Mouse (Mus musculus) adrenal gland, postnatal 25 days (tissue): ENCODE measurements around the gene Agpat3. TPM values are rescaled to one million over a fixed set of nuclear protein-coding genes. Genes with fewer than 3 reads are reported as not detected.
"Not testable (repeated sequence)": the region's sequence is repeated elsewhere in the genome, so short reads cannot be mapped to it uniquely, and the experiment has no call there.

Experiments used
- DNase-seq: peaks from one replicate; pipeline ENCODE4 v3.0.0; 2021; ENCODE audit warnings: mixed read lengths
- total RNA-seq: library from RNA; stranded (reverse); gene quantifications from 2 replicates; pipeline ENCODE4 v1.2.3, GENCODE M21; 2021

Gene Agpat3
- total RNA-seq, 1 experiment from 2014 or later, result 362 TPM

DNA sequence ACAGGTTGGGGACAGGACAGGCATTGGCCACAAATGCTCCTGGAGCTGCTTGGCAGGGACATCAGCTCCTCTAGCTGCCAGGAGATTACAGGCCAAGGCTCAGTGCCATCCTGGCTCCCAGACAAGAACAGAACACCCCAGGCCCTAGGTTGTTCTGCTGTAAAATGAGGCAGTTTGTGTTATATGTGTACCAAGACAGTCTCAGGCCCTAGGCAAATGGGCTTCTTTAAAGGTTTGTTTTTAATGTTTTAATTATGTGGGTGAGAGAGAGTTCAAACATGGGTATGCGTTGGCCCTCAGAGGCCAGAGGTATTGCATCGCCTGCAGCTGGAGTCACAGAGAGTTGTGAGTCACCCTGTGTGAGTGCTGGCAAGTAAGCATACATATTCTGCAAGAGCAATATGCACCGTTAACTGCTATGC, 8.0 kb upstream of the Agpat3 start:
- DNase-seq, result peak; percentile 40

DNA sequence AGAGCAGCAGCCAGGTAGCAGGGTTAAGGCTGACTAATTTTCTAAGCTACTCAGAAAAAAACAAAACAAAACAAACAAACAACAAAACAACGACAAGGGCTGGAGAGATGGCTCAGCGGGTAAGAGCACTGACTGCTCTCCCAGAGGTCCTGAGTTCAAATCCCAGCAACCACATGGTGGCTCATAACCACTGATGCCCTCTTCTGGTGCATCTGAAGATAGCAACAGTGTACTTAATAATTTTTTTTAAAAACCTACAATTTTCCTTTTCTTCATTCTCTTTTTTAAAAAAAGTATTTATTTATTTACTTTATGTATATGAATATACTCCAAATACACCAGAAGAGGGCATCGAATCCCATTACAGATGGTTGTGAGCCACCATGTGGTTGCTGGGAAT, 6.7 kb upstream of the Agpat3 start:
- not testable (repeated sequence) for DNase-seq

DNA sequence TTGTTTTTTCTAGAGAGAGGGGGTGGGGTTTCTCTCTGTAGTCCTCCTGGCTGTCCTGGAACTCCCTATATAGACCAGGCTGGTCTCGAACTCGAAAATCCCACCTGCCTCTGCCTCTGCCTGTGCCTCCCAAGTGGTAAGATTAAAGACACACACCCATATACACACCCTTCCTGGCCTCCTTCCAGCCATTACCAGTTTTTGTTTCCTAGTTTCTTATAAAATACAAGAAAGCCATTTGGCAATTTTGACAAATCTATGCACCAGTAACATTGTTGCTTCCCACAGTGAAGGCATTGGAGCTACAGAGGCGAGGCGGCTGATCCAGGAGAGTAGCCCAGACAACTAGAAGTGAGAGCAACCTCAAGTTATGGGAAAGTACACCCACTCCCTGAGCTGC, 6.0 kb upstream of the Agpat3 start:
- DNase-seq, result no peak

DNA sequence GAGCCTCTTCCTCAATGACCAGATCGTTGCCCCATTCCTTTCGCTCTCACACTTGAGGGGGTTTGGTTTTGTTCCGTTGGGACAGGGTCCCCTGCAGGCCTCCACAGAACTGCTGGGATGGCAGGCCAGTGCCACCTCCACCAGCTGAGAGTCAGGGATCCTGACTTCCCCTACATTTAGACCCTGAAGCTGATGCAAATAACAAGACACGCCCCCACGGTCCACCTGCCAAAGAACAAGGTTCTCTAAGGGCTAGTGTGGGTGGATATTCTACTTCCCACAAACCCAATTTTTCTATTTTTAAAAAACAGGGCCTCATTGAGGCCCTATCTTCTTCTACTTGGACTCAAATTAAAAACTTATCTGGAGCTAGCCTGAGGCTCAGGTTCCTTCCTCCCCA, 5.5 kb upstream of the Agpat3 start:
- no peak for DNase-seq

DNA sequence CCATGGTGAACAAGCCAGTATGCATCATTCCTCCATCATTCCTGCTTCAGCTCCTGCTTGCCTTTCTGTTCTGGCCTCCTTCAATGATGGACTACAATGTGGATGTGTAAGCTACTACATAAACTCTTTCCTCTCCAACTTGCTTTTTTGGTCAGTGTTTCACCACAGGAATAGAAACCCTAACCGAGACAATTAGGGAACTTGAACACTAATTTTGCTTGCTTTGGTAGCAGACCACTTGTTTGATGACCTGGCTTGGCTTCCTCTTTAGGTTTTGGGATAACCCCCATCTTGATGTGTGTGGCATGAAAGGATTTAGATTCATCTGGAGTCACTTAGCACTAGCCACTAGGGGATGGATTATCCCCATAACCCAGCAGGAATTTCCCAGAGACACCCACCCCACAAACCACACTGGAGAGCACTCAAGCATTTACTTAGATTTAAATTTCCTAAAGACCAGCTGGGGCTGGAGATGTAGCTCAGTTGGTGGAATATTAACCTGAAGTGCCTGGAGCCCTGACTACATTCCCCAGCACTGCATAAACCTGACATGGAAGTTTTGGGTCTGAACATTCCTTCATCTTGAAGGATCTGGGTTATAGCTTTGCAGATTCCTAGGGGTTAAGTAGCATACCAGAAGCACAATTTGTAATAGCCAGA, 3.8 kb upstream of the Agpat3 start:
- no peak for DNase-seq

DNA sequence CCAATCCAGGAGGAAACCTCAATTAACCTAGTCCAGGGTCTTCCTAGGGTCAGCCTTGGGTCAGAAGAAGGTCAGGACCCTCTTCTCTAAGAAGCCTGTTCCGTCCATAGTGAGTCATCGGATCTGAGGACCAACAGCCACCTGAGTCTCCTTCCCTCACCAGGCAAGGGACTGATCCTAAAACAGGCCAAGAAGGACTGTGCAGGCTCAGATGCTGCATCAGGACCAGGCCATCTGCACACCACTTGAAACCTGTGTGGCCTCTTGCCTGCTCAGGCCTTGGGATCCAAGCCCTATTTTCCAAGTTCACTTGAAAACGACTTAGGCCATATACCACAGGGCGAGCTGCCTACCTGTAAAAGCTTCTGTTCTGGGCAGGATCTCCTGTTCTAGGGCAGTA, 907 bp upstream of the Agpat3 start:
- no peak for DNase-seq

DNA sequence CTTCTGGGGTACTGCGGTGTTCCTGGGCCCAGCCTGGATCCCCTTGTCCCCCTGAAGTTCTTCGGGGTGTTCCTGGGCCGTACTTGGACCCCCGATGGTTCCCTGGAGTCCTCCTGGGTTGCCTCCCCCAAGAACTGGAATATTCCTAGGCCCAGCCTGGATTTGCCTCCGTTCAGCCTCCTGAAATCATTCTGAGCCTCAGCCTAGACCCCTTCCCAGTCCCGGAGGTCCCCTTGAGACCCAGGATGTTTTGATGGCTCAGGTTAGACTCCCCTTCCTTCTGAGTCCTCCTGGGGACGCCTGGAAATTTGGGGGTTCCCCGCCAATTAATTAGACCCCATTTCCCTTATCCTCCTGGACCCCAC, 359 bp upstream of the Agpat3 start:
- no peak for DNase-seq

DNA sequence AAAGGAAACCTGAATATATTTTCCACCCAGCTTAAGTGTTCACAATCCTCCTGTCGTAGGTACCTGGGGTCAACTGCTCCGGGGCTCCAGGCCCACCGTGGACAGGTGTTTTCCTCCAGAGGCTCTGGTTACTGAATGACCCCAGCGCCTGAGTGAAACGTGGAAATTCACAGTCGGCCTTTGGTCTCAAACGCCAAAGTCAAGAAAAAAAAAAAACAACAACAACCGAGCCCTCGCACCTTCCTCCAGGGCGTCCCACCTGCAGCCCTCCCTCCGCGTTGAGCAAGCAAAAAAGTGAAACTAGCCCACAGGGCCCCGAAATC, 764 bp downstream of the Agpat3 start:
- no peak for DNase-seq

DNA sequence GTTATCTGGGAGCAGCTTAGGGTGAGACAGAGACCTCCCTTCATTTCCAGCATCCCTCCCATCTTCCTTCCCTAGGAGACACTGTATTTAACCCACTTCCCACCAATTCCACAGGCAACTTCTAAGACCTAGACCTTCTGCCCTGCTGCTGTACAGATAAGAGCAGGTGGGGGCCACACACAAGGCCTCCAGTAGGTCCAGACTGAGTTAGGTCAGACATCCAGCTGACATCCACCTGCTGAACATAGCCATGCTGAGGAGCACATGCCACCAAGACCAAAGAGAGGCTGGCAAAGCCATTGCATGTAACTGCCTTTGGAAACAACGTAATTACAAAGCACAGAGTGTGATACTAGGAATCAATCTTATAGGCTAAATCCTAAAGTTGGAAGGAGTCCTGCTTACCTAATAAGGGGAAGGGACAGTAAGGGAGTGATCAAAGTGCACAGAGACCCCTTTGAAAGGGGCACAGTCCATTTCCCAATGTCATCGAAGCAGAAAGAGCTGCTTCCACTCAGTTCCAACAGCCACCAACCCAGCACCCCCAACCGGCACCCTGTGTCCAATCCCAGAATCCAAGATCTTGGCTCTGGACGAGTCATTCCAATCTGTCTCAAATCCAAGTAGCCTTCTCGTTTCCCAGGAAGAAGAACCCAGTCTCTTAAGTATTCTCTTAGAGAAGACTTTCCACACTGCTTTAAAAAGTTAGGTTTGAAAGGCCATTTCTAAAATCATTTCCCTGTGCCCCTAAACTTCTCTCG, 1.3 kb downstream of the Agpat3 start:
- DNase-seq, result no peak

DNA sequence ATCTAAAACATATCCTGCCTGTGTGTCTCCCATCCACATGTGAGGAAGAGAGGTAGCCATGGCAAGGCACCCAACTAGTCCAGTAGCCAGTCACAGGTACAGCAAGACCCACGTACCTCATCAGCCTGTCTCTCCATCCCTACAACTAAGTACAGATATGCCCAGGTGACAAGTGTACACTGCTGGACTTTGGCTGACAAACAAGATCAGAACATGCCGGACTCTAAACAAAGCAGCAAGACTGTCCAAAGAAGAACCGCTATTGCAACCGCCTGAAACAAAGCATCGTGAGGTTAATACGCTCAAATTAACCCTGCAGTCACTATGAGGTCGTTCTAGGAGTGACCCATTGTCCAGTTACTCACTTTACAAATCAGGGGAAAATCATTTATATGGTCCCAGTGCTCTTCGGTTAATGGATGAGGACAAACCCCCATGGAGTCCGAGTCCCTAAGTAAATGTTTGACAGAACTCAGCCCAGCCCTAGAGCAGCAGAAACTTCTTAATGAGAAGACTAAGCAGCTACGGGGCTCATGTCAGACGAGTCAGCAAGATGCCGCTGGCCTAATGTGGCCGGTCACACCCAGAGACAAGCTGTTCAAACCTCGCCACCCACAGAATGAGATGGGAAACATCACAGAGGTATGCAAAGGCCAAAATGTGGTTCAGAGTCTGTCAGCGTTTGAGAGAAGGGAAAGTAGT, 2.7 kb downstream of the Agpat3 start:
- no peak for DNase-seq

DNA sequence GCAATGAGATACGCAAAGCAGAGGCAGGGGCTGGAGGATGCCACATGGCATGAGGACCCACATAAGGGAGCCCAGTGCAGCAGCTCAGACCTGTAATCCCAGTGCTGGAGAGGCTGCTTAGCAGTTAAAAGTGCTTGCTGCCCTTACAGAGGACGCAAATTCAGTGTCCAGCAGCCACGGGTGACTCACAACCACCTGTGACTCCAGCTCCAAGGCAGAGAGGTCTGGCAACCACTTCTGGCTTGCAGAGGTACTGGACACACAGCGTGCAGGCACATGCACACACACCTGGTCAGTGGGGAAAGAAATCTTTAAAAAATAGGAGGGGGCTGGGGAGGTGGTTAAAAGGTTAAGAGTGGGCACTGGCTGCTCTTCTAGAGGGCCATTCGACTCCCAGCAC, 4.1 kb downstream of the Agpat3 start:
- no peak for DNase-seq

DNA sequence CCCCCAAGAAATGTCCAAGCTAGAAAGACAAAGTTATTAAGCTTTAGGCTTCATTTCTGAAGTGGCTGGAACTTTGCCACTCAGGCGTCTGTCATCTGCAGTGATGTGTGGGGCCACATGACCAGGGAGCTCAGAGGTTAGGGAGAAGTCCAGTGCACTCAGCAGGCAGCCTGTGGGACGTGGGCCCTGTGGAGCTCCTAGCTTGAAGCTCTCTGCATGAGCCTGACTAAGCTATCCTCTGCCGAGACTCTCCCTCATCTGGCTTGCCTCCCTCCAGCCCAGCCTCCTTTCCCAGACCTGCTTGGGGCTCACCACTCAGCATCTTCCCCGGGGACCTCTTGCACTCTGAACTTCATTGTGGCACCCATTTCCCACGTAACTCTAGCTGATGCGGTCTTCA, 4.8 kb downstream of the Agpat3 start:
- no peak for DNase-seq

DNA sequence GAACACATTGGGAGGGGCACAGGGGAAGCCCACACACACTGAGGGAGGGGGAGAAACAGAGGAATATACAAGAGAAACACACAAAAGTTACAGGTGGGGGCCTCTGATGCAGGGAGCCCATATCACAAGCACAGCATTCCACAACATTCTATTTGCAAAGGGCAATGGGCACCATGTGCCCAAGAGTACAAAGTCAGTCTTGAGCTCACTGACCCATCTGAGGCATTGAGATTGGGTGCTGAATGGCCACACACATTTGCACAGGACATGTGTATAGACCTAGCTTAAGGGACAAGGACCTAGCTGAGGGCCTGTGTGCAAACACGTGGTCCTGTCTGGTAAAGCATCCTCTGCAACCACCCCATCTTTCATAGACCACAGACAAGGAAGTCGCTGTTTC, 6.8 kb downstream of the Agpat3 start:
- DNase-seq, result no peak

DNA sequence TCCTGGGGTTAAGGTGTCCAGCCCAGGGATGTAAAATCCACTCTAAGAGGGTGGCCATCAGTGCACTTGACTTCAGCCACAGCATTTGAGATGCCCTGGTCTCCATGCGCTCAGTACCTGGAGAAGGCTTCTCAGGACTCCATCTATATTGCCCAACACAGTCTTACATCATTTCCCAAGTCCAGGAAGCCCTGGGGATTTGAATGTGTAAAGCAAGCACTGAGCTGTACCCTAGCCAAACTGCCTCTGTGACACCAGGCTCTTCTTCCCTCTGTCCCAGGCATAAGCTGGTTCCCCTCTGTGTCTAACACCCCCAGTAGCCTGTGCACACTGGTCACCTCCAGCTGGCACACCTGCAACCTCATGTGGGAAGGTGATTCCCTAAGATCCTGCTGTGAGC, 10.2 kb downstream of the Agpat3 start:
- DNase-seq, result no peak

DNA sequence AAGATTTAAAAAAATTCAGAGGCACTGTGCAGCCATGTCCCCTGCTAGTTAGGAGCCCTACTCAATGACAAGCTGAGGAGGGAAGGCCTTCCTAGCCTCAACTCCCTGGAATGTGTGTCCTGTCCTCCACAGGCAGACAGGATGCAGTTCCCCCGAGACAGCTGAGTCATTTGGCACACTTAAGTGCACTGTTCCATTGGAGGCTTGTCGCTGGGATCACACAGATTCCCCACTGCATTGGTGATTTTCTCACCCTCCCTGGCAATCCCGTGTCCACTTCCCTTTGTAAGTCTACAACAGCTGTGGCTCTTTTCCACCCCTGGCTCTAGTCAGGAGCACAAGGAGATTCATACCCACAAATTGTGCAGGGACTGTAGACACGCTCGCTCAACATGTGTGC, 14.1 kb downstream of the Agpat3 start:
- DNase-seq, result peak; percentile 49

DNA sequence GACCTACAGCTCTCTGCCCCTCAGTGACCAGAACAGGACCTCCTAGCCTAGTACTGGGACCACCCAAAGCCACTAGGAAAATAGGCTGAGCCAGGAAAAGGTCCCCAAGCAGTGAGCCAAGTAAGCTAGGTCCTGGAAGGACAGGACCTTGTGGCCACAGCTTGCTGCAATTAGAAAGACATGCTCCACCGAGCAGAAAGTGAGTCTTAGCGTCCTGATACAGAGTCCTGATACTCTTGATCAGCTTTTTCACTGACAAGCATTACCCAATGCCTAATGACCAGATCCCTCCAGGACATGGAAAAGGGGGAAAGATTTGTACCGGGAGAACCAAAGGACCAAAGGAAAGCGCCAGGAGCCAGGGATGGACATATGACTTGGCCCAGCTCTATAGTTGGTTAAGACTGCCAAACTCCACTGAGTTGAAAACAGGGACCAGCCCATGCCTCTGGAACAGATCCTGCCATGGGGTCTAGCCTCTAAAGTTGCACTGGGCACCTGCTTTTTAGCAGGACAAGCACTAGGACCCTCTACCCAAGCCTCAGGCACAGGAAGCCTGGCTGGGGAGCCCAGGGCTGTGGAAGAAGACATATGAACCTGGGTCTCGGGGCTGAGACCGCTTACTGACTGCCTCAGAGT, 17.2 kb downstream of the Agpat3 start:
- no peak for DNase-seq

DNA sequence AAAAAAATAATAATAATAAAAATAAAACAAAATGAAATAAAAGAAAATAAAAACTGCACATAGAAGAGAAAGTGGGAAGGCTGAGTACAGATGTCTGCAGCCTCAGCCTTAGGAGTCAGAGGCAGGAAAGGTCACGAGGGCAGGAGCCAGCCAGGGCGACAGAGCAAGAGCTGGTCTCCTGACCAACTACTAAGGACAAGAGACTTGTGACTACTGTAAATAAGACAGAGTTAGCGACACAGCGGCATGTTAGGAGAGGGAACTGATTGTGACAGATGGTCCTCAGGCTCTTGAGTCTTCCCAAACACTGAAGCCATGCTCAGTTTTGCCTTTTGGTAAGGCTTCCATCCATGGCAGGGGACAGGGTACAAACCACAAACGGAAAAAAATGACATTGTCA, 20.7 kb downstream of the Agpat3 start:
- no peak for DNase-seq

DNA sequence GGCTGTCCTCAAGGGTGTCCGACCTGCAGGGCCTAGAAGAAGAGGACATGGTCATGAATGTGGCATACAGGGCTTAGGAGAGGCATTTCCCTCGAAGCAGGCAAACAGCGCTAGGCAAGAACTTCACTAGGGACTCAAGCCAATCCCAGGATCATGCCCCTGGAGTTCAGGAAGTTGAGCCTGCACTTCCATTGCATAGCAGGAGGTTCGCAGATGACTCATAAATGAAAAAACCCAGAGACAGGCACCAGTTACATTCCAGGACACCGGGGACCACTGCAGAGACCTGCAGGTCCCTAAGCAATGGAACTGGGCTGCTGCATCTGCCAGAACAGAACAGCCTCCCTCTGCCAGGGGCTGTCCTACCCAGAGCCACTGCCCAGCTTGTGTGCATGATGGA, 23.0 kb downstream of the Agpat3 start:
- no peak for DNase-seq

DNA sequence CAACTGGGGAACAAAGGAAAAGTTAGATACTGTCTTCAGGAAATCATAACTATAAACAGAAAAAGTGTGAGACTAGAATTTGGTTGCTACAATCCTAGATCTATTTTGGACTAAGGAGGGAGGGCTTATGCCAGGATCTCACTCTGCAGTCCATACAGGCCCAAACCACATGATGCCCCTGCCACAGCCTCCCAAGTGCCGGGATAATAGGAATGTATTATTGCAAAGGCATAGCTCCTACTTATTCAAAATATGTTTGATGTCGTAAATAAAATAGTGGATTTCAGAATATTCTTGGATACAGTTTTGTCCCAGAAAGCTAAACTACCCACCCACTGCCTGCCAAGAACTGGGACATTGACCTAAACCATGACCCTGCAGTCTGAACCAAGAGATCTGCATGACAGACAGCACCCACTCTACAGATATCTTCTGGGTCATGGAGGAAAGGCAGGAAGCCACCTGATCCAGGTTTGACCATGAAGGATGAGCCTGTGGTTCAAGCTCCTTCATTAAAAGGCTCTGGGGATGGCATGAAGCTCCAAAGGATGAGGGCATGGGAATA, 24.2 kb downstream of the Agpat3 start:
- DNase-seq, result no peak

DNA sequence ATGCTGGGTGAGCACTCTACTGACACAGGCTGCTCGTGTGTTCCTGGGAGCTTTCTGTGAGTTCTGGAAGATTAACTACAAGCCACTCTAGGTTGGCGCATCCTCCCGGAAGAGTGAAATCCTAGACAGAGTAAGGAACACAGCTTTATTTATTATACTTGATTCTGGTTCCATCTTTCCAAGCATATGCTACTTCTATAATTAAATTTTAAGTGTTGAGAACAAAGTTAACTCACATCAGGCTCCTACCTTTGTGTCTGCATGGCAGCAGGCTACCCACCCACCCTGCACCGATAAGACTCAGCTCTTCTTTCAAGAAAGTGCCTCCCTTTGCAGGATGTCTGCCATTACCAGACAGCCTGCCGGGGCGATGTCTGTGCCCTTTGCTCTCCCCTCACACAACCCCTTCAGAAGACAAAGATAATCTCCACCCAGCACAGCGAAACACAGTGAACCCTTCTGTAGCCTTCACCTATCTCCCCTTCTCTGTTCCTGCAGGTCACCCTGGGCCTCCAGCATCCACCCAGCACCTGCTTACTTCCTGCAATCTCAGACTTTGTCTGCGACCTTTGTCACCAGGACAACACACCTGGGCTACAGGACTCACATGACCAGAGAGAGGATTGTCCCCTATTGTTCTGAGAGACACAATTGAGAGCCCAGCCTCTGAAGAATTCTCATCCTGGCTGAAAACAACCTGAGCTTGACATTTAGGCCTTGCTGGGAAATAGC, 26.2 kb downstream of the Agpat3 start:
- DNase-seq, result no peak

DNA sequence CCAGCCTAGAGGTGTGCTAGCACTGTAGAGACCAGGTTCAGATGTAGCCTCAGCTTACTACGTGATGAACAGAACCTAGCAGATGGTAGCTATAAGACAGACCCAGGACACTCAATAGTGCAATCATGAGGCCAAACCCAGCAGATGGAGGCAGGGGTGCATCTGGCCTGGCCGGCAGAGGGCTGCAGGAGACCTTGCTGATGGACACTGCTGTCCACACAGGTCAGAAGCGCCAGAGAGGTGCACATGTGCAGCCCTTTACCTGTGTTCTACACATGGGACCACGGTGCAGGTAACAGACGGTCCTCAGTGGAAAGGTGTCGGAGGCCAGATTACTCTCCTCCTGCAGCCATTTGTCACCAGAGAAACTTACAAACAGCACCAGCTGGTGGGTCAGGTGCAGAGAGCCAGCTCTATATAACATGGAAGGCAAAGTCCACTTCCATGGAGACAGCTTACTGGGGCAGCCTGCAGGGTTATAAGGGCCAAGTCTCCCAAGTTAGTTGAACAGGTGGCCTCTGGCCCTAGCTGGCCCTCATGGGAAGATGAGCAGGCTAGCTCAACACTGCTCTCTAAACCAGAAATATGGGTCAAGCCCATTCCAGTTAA, 27.6 kb downstream of the Agpat3 start:
- no peak for DNase-seq
